Mouse (Mus musculus) heart, postnatal 25 days (tissue): Measurements from ENCODE around the gene Fitm2. TPM values are rescaled to one million over a fixed set of nuclear protein-coding genes. Genes with fewer than 3 reads are reported as not detected.
"Not testable (repeated sequence)": the region's sequence is repeated elsewhere in the genome, so short reads cannot be mapped to it uniquely, and the experiment has no call there.

ENCODE experiments used
- DNase-seq: peaks from one replicate; pipeline ENCODE4 v3.0.0; 2022; ENCODE audit warnings: low spot score
- intact Hi-C: fragments of 180-260 bp; cut with DNase I; formaldehyde crosslinking; loops from one replicate; pipeline ENCODE4 v1.15.1; 2025
- total RNA-seq, 2 experiments: library from RNA; stranded (reverse); gene quantifications; 2 replicates each; pipeline ENCODE4 v1.2.3; 2021

The Fitm2 gene
- total RNA-seq, 2 experiments from 2014 or later = 174 to 182 TPM

DNA sequence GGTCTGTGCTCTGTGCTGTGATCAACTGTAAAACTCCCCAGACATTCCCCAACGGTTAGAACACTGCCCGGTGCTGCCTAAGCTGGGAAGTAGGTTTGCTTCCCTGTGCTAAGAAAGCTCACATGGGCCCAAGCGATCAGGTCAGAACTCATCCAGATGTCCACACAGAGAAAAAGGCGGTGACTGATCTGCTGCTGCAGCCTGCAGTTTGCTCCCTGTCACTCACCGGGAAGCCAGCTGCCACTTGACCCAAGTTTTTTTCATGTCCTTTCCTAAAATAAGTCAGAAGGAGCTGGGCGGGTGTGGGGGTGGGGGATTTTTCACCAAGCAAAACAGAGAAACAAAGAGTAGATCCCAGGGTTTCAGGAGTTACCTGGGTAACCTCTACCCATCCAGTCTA lies 7.9 kb downstream of the Fitm2 start:
- intact Hi-C loops = no loop called here

DNA sequence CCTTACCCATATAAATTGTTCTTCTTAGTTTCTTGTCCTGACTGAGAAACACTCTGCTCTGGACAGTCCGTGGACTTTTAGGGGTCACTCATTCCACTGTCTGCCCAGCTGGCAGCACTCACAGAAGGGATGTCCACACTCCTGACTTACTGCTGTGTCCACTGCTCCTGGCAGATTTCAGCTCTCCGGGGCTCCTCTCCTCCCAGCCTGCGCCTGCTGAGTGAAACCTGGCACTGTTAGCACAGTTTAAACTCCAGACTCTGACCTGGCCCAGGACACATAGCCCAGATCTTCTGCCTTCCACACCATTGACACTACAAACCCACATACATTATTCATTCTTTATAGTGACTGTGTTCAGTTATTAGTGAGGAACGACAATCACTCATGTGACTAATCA lies 8.4 kb downstream of the Fitm2 start:
- intact Hi-C loops = no loop called here
- DNase-seq = no peak

More for the DNA sequence above, 7.9 kb downstream of the Fitm2 start:
- no peak for DNase-seq

DNA sequence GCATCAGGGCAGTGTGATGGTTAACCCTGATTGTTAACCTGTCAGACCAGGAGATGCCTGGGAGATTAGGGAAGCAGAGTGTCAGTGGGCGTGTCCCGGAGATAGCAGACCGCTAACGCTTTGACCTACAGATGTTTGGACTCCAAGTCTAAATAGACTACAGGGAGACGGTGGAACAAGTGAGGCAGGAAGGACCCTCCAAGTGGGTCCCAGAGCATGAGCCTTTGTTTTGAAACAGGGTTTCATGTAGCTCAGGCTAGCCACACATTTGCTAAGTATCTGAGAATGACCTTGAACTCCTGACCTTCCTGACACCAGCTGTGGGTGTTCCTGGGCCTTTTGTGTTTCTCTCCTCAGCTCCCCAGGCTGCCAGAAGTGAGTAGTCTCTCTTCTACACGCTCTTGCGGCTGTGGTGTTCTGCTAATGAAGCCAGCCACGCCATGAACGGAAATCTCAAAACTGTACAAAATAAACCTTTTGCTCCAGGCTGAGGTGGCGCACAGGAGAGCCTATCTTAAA lies 9.1 kb downstream of the Fitm2 start:
- intact Hi-C loops = no loop called here
- DNase-seq = no peak

DNA sequence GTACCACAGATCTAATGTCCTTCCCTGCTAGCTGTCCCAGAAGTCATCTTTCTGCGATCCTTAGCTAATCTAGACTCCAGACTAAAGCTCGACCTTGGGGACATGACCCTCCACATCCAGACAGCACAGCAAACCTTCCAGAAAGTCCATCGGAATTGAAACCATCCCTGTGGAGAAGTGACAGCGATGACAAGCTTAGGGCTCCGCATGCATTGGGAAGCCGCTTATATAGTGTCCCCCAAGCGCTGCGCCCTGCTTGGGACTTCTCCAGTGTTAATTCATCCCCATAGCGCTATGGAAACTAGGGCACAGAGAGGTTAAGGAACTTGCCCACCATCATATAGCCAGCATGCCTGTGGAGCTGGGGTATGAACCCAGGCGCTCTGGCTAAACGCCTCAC lies 9.6 kb downstream of the Fitm2 start:
- intact Hi-C loops = no loop called here
- no peak for DNase-seq

DNA sequence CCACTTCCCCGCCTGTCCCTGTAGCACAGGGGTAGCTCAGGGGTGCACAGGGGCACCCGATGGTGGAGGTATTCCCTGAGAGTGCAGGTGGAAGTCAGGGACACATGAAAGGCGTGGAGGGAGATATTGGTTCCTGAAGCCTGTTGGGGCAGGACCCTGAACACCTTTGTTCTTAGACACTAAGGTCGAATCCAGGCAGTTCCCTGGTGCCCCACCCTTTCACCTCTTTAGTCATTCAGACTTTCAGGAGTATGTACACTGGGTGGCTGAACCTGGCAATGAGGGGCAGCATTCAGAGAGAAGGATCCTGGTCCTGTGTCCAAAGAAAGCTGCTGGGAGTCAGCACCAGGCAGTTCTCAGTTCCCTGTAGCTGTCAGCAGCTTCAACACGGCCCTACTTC lies 10.0 kb downstream of the Fitm2 start:
- intact Hi-C loops = no loop called here

DNA sequence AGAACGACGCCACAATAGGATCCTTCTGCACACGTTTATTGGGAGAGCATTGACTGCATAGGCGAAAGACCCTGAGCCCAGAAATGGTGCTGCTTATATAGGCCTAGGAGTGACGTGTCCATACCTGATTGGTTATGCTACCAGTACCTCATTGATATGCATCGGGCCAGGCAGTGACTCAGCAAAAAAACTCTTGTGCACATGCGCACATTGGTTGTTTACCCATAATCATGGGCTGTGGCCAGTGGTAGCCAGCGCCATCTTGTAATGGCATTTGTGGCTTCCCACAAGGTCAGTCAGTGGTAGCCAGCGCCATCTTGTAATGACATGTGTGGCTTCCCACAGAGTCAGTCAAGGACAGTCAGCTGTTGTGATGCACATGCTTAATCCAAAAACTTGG lies 11.1 kb downstream of the Fitm2 start:
- intact Hi-C loops, DNase-seq: not testable (repeated sequence)

More for the DNA sequence above, 10.0 kb downstream of the Fitm2 start:
- DNase-seq = no peak

DNA sequence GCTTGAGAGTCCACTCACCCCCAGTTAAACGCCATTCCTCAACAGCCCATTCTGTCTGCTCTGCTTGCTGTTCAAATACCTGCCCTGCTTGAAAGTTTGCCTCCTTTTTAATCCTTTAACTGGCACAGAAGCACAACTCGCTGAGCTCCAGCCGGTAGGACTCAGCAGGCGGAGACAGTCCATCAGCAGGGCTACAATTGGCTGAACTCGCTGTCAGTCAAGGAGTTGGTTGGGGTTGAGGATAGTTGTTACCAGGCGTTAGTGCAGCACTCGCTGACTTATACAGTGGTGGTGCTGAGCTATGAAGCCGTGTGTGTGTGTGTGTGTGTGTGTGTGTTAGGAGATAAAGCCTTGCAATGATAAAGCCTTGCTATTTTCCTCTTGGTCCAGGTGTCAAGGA lies 11.8 kb downstream of the Fitm2 start:
- intact Hi-C loops = no loop called here
- no peak for DNase-seq

DNA sequence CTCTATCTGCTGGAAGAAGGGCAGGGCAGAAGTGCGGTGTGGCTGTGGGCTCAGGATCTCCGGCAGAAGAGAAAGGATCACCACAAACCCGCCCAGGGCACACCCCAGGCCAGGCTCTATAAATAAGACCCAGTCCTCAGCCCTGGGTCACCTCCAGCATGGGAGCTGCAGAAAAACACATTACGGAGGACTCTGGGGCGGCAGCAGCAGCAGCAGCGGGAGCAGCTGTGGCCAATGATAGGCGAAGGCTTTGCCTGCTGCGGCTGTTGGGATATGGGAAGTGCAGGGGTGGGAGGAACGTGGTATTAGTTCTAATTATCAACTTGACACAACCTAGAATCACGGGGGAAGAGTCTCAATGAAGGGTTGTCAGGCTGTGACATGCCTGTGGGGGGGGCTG lies 13.0 kb downstream of the Fitm2 start:
- intact Hi-C loops = no loop called here
- no peak for DNase-seq

DNA sequence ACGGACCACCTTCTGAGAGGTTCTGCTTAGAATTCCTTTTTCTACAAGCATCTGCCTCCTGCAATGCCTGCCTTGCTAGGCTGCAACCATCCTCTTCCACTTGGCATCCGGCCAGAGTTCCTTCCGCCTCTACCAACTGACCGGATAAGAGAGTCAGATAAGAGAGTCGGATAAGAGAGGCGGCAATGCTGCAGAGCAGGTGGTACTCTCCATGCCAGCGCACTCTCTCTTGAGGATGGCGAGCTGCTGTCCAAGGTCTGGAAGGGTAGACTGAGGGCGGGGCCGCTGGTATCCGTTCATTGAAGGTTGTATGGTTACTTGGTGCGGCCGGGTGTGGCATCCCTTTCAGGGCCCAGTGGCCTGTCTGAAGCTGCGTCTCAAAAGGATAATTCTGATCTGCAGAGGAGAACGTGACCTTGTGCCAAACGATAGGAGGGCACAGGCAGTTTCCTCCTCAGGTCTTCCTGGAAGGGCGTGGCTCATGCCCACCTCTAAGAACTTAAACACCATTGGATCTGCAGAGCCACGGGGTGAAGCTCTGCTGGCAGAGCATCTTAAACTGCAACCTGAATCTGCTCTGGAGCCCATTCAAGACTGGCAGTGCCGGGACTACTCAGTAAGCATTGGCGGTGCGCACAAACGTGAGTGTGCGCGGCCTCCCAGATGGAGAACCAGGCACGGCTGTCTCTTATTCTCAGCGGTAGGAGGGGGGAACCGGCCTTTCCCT lies 13.7 kb downstream of the Fitm2 start:
- intact Hi-C loops = no loop called here
- no peak for DNase-seq

DNA sequence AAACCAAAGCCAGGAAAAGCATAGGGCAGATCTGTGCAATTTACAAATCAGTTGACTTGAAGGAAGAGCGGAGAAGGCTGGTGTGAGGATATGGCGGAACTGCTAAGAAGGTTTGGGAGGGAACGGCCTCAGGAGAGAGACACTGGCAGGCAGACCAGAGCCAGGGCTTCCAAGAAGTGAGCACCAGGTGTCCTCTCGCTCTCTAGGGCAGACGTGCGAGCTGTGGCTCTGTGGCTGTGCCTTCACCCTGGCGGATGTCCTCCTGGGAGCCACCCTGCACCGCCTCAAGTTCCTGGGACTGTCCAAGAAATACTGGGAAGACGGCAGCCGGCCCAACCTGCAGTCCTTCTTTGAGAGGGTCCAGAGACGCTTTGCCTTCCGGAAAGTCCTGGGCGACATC lies 19.1 kb downstream of the Fitm2 start:
- no peak for DNase-seq
- intact Hi-C loops = no loop called here

DNA sequence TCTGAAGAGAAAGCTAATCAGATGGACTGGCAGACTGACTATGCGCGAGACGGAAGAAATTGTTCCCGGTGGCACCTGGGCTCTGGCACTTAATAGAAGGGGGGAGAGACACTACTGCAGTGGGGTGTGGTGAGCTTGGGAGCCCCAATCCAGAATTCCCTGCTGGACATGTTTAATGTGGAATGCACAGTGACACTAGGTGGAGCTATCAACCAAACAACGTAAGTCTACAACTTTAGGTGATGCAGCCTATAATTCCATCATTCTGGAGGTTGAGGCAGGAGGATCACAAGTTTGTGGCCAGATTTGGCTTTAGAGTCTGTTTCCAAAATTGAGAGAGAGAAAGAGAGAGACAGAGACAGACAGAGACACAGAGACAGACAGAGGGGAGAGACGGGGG lies 19.7 kb downstream of the Fitm2 start:
- intact Hi-C loops = no loop called here
- no peak for DNase-seq

DNA sequence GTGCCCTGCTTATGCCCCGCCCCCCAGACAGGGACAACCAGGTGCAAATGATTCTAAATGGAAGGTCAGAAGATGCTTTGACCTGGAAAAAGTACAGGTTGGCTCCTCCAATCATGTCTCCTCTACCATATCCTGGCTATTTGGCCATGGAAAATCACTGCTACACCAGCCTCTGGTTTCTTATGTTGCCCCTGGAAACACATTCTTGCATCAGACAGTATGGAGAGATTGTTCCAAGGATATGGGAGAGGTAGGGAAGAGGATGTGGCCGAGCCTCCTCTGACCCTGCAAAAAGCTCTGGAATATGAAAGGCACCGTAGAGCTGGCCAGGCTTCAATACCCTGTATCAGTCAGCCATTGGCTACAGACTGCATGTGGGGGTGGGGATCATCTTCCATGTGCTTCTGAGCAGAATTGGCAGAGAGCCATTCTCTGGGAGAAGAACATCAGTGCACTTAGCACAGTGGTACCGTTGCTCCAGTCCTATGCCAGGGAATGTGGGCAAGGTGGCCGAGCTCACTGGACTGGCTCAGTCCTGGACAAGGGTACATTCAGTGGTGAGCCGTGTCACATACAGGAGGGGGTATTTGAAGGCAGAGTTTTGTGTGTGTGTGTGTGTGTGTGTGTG lies 21.6 kb downstream of the Fitm2 start:
- no peak for DNase-seq
- intact Hi-C loops = no loop called here

DNA sequence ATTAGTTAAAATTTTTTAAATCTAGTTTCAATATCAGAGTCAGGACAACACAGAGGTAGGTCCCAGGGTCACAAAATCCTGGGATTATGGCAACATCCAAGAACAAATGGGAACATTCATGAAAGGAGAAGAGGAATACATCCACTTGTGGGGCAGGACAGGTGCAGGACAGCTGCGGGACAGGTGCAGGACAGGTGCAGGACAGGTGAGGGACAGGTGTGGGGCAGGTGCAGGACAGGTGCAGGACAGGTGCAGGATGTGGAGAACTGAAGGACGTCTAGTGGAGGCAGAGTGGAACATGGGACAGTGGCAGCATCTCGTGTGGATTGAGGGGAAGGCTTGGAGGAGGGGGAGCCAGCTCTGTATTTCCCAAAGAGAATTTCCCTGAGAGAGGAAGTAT lies 23.2 kb downstream of the Fitm2 start:
- DNase-seq = no peak
- intact Hi-C loops = no loop called here

DNA sequence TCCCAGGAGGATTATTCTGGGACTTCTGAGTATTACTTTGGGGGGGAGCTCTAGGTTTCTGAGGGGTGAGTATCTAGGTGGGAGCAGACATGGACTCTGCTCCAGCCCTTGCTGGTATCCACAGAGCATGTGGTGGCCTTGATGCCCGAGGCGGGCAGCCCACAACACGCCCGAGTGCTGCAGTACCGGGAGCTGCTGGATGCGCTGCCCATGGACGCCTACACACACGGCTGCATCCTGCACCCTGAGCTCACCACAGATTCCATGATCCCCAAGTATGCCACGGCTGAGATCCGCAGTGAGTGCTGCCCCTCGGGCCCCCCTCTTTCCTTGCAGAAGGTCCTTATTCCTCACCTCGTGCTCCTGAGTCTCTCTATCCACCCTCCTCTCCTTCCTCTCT lies 25.1 kb downstream of the Fitm2 start:
- no peak for DNase-seq
- intact Hi-C loops = no loop called here

DNA sequence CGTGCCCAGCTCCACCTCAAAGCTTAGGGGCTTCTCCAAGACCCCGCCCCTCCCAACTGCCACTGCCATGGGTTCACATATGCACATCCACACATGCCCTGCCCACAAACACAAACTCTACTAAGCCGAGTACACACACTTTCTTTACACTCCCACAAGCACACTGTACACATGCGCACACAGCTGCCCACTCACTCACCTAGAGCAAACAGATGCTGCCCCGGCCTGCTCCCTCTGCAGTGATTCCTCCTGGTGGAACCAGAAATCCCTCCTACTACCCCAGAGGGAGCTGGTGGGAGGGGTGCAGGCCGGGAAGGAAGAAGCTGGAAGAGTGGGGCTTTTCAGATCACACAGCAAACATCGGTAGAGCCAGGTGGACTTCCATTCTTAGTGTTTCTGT lies 28.4 kb downstream of the Fitm2 start:
- DNase-seq = no peak
- intact Hi-C loops = no loop called here

DNA sequence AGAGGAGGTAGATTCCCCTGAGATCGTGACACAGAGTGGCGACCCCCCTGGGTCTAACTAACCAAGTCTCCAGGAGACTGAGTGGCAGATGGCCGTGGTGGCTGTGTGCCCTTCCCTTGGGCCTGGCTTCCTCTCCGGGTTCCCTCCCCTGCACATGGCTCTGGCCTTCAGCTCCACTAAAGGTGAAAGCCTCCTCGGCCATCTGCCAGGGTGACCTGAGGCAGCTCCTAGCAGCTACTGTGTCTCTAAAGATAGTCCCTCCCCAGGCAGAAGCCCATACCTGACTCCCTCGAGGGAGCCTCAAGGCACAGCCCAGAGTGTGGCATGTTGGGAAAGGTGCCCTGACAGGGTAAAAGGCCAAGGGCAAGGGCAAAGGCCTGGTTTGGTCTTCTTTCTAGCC lies 28.9 kb downstream of the Fitm2 start:
- intact Hi-C loops = no loop called here
- DNase-seq = no peak

DNA sequence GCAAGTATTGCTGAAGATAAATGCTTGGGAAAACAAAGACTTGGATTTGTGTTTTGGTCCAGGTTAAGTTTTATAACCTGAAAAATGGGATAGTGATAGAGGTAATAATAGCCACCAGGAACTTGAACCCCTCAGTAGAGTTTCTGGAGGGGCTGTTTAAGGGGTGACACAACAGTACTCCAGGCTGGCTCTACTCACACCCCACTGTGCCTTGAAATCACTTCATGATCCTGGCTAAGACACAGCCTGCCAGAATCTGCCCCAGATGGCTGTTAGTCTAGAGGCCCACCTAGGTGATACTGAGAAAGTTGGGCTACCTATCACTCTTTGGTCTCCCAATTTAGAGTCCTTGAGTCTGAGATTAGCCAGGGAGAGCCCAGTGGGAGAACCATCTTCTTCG lies 32.9 kb downstream of the Fitm2 start:
- intact Hi-C loops = no loop called here
- no peak for DNase-seq

DNA sequence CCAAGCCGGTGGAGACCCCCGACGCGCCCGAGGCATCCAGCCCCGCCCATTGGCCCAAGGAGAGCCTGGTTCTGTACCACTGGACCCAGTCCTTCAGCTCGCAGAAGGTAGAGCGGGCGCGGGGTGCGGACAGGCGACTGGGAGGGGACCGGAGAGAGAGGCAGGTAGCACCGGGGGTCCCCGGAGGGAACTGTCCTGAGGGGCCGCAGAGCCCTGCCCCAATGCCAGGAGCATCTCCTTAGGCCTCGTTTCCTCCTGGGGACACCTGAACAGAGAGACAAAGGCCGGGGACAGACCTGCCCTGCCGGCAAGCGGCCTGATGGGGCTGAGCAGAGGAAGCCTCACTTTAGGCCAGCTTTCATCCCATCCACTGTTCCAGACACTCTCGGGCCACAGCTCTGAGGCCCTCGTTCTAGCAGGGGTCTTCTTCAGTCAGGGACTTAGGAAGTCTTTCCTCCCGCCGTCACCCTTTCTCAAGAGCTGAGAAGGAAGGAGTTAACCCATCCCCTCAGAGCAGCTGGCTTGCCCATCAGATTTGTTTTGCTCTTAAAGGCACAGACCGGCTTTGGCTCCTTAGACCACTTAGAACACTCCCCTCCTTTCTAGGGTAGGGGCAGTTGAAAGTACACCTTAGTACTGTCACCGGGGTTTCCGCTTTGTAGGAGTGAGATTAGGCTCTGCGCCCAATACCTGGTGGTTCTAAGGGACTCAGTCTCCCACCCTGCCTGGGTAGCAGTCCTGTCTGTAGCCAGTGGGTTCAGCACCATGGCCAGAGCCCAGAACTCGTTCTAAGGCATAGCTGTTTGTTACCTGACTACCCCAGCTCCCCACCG lies 33.6 kb downstream of the Fitm2 start:
- intact Hi-C loops = no loop called here

DNA sequence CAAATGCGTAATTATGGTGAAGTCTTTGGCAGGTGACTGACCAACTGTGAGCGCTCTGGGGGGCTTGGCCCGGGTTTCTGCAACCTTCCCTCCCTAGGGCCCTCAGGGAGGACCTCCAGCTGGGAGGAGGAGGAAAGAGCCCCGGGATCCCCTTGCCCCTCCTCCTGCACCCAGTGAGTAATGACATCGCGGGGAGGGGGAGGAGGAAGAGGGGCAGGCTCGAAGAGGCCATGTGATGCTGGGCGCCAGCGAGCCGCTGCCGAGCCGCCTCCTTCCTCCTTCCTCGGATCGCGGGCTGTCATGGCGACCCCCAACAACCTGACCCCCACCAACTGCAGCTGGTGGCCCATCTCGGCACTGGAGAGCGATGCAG lies 34.2 kb downstream of the Fitm2 start, which contains the start of gene Gdap1l1:
TSS of gene Gdap1l1 (plus strand) at position 231 of the 373 bp plus-strand sequence.
- DNase-seq = no peak
- intact Hi-C loops = no loop called here

More for the DNA sequence above, 33.6 kb downstream of the Fitm2 start:
- DNase-seq = no peak

DNA sequence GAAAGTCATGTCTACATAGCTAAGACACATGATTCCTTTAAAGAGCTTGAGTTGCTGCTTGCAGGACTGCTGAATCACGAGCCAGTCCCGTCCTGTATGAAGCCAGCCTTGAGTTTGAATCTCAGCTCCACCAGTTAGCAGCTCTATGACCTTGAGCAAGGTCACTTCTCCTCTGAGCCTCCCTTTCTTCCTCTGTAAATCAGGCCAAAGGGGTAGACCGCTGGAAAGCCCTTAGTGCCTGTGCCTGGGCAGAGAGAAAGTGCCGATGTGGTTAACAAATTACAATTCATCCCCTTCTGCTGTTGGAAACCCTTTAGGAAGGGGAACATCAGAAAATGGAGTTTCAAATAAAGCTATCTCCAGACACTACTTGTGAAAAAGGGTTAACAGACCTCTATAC lies 34.6 kb downstream of the Fitm2 start:
- no peak for DNase-seq
- intact Hi-C loops = no loop called here

DNA sequence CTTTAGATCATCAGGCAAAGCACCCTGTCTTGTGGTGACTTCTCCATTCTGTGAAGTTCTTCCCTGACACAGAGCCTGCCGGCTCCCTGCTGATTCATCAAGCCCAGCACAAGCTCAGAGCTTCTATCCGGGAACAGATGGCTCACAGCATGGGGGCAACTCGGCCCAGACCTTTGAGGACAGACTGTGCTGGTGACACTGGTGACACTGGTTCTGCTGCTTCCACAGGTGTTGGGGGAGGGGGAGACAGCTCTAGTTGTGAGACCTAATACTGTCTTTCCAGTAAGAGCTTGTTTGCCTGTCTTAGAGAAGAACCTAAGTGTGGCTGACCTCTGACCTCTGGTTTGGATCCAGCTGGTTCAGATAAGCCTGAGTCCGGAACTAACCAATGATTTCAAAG lies 38.5 kb downstream of the Fitm2 start:
- intact Hi-C loops = no loop called here
- no peak for DNase-seq
